Mouse (Mus musculus) heart, embryonic 11.5 days (tissue): ENCODE results near the gene Syngr1. TPM values are rescaled to one million over a fixed set of nuclear protein-coding genes. Genes with fewer than 3 reads are reported as not detected.
A peak's percentile ranks its signal among the peaks of the same experiment; 100 is the strongest.

Experiments
- ATAC-seq: fragments of 200-750 bp; cut with Nextera tagmentation; replicated peaks from 2 replicates; pipeline ENCODE4 v1.8.0; 2017; ENCODE audit warnings: moderate library complexity; ENCODE audit not compliant: insufficient number of reproducible peaks, low FRiP score, low TSS enrichment
- H3K27ac ChIP-seq: fragments of 300-500 bp; sonication (generic); 2 replicates; pipeline ENCODE4 v1.5.1; 2014; ENCODE audit warnings: mild to moderate bottlenecking, low read depth, low read length
- H3K27me3 ChIP-seq: fragments of 300-500 bp; sonication (generic); 2 replicates; pipeline ENCODE4 v1.6.1; 2014; ENCODE audit warnings: mild to moderate bottlenecking, low read length, mixed read lengths; ENCODE audit not compliant: control insufficient read depth, insufficient read depth
- H3K36me3 ChIP-seq: fragments of 300-500 bp; sonication (generic); 2 replicates; pipeline ENCODE4 v1.6.1; 2014; ENCODE audit warnings: mild to moderate bottlenecking, low read length, moderate library complexity, mixed read lengths; ENCODE audit not compliant: control insufficient read depth, insufficient read depth
- H3K4me1 ChIP-seq: fragments of 300-500 bp; sonication (generic); 2 replicates; pipeline ENCODE4 v1.6.1; 2014; ENCODE audit warnings: low read length; ENCODE audit not compliant: control insufficient read depth, insufficient read depth
- H3K4me2 ChIP-seq: fragments of 300-500 bp; sonication (generic); 2 replicates; pipeline ENCODE4 v1.6.1; 2014; ENCODE audit warnings: mild to moderate bottlenecking, moderate library complexity
- H3K4me3 ChIP-seq: fragments of 300-500 bp; sonication (generic); 2 replicates; pipeline ENCODE4 v1.5.1; 2014; ENCODE audit warnings: low read depth, low read length
- H3K9ac ChIP-seq: fragments of 300-500 bp; sonication (generic); 2 replicates; pipeline ENCODE4 v1.6.1; 2014; ENCODE audit warnings: mild to moderate bottlenecking, low read depth, low read length, moderate library complexity
- H3K9me3 ChIP-seq: fragments of 300-500 bp; sonication (generic); replicated peaks from 2 replicates; pipeline ENCODE4 v1.6.1; 2016; ENCODE audit warnings: low read length; ENCODE audit not compliant: control insufficient read depth
- WGBS: fragments of 180-500 bp; shearing (Covaris S2); extraction: QIAGEN DNeasy Blood & Tissue Kit; methylation state at CpG from one replicate; pipeline ENCODE4 v1.1.7; 2014; ENCODE audit not compliant: insufficient replicate concordance; 5-methylcytosine and 5-hydroxymethylcytosine counted together
- polyA plus RNA-seq: library from polyadenylated mRNA; unstranded; fragments of >200 nt; fragmentation: Nextera tagmentation; extraction: Ambion mirVana; gene quantifications from 2 replicates; pipeline ENCODE4 v1.2.1, GENCODE M21; 2014

Gene Syngr1
- polyA plus RNA-seq = 15.2 and 20.7 TPM in 2 replicates

GRCm38 (mm10) chr15:80091121-80091955 lies at the start of gene Syngr1, which contains the start of gene Rpl3:
Gene Syngr1 (plus strand): TSS chr15:80091334.
Gene Rpl3 (minus strand): TSS chr15:80091868.
- no peaks in the 10 kb centered on the region for H3K9me3 ChIP-seq
- peak within 1 kb of the TSS; percentile 98 for H3K4me2 ChIP-seq
- H3K27ac ChIP-seq = no peak within 1 kb of the TSS
- under 1% methylated on average over 57 of the region's 86 CpGs for whole genome bisulfite sequencing
- peak within 1 kb of the TSS; percentile 76 for H3K9ac ChIP-seq
- H3K36me3 ChIP-seq = no peaks in the 10 kb centered on the region
- H3K4me3 ChIP-seq = peak within 1 kb of the TSS; percentile 73
- H3K4me1 ChIP-seq = no peaks in the 10 kb centered on the region
- peaks cover 39% of the 10 kb centered on the region for H3K27me3 ChIP-seq
- ATAC-seq = no peak; the same call in 1 of the 2 replicates

- ATAC-seq = no peak
- Histone ChIP-seq H3K27ac (no peak overlapping the region), H3K9ac (no peak overlapping the region)
These were observed 49.0 kb upstream of the Syngr1 start for GRCm38 (mm10) chr15:80042152-80042551.

GRCm38 (mm10) chr15:80044249-80044648 lies 46.9 kb upstream of the Syngr1 start:
- Histone ChIP-seq H3K9ac (no peak overlapping the region), H3K4me1 (peaks cover 10% of the 10 kb centered on the region), H3K9me3 (no peaks in the 10 kb centered on the region; the same call in 1 of the 2 replicates), H3K4me2 (no peak overlapping the region), H3K4me3 (no peak overlapping the region), H3K27me3 (no peaks in the 10 kb centered on the region), H3K27ac (no peak overlapping the region), H3K36me3 (no peaks in the 10 kb centered on the region)
- no peak for ATAC-seq
- WGBS = 84% methylated on average over 10 of the region's 10 CpGs

More at GRCm38 (mm10) chr15:80042152-80042551, 49.0 kb upstream of the Syngr1 start:
- Histone ChIP-seq H3K36me3 (no peaks in the 10 kb centered on the region), H3K4me2 (no peak overlapping the region), H3K27me3 (no peaks in the 10 kb centered on the region), H3K4me3 (no peak overlapping the region), H3K9me3 (no peaks in the 10 kb centered on the region; the same call in 1 of the 2 replicates), H3K4me1 (no peaks in the 10 kb centered on the region)
- 62% methylated on average over 4 of the region's 4 CpGs for WGBS

- Histone ChIP-seq H3K4me3 (no peak overlapping the region), H3K4me2 (no peak overlapping the region), H3K9me3 (no peaks in the 10 kb centered on the region; the same call in 1 of the 2 replicates), H3K27me3 (no peaks in the 10 kb centered on the region), H3K4me1 (peaks cover 10% of the 10 kb centered on the region), H3K9ac (no peak overlapping the region), H3K27ac (no peak overlapping the region), H3K36me3 (no peaks in the 10 kb centered on the region)
- 91% methylated on average over 2 of the region's 2 CpGs for WGBS
- ATAC-seq = no peak
These were observed 45.4 kb upstream of the Syngr1 start for GRCm38 (mm10) chr15:80045749-80046148.

GRCm38 (mm10) chr15:80047242-80047641 lies 43.9 kb upstream of the Syngr1 start:
- H3K4me1 ChIP-seq = peaks cover 10% of the 10 kb centered on the region
- H3K4me3 ChIP-seq = no peak overlapping the region
- no peaks in the 10 kb centered on the region; the same call in 1 of the 2 replicates for H3K9me3 ChIP-seq
- no peak overlapping the region for H3K9ac ChIP-seq
- WGBS = 59% methylated on average over 2 of the region's 2 CpGs
- H3K27ac ChIP-seq = no peak overlapping the region
- no peaks in the 10 kb centered on the region for H3K27me3 ChIP-seq
- no peak overlapping the region for H3K4me2 ChIP-seq
- no peaks in the 10 kb centered on the region for H3K36me3 ChIP-seq
- ATAC-seq = no peak

- no peaks in the 10 kb centered on the region for H3K36me3 ChIP-seq
- H3K4me2 ChIP-seq = no peak overlapping the region; the same call in 1 of the 2 replicates
- 0 out of 2 replicates have a peak overlapping the region, but pooled peaks have one; percentile 39 for H3K9ac ChIP-seq
- peaks cover 10% of the 10 kb centered on the region for H3K4me1 ChIP-seq
- H3K27ac ChIP-seq = no peak overlapping the region
- H3K27me3 ChIP-seq = no peaks in the 10 kb centered on the region
- ATAC-seq = no peak
- H3K4me3 ChIP-seq = no peak overlapping the region
- H3K9me3 ChIP-seq = no peaks in the 10 kb centered on the region; the same call in 1 of the 2 replicates
- 10% methylated on average over 5 of the region's 5 CpGs for WGBS
These were observed 43.2 kb upstream of the Syngr1 start for GRCm38 (mm10) chr15:80047973-80048372.

GRCm38 (mm10) chr15:80050093-80050492 lies 41.0 kb upstream of the Syngr1 start:
- Histone ChIP-seq H3K9ac (no peak overlapping the region), H3K27me3 (no peaks in the 10 kb centered on the region), H3K4me2 (no peak overlapping the region), H3K27ac (no peak overlapping the region), H3K36me3 (no peaks in the 10 kb centered on the region), H3K9me3 (no peaks in the 10 kb centered on the region; the same call in 1 of the 2 replicates), H3K4me1 (peaks cover 20% of the 10 kb centered on the region), H3K4me3 (no peak overlapping the region)
- no peak for ATAC-seq
- 49% methylated on average over 4 of the region's 4 CpGs for WGBS

- WGBS = 79% methylated on average over 19 of the region's 19 CpGs
- no peak overlapping the region for H3K9ac ChIP-seq
- H3K4me1 ChIP-seq = peaks cover 20% of the 10 kb centered on the region
- H3K9me3 ChIP-seq = no peaks in the 10 kb centered on the region
- no peaks in the 10 kb centered on the region for H3K36me3 ChIP-seq
- H3K4me2 ChIP-seq = no peak overlapping the region
- ATAC-seq = no peak
- H3K27me3 ChIP-seq = no peaks in the 10 kb centered on the region
- no peak overlapping the region for H3K4me3 ChIP-seq
- no peak overlapping the region for H3K27ac ChIP-seq
These were observed 39.9 kb upstream of the Syngr1 start for GRCm38 (mm10) chr15:80051092-80051761.
